11 mouse cellular contexts compared by ENCODE assay signal in the genomic region with DNA sequence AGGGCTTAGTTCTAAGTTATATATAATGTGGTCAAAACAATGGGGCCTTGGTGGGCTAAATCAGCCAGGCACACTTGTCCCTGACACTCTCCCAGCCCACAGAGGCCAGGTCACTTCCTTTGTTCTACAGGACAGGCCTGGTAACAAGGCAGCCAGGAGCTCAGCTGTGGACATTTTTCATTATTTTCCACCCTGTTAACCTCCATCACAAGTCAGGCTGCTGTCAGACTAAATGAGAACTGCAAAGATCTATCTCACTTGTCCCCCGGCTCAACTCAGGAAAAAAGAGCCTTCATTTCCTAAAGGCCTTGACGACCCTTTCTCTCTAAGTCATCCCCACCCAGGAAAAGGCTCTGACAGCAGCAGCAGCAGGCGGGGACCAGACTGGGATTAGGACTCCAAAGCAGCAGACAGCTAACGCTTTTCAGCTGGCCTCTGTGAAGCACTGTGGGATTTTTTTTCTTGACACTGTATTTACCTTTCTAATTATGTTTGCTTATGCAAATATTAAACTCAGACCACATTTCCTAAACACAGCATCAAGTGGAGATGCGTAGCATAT.
DNase-seq lines count a peak whose midpoint lies in the region; ATAC-seq and TF ChIP-seq lines count a peak whose summit lies in the region.
"Had no signal": no experiment of that assay in that cellular context is flagged by ENCODE, and none has a peak within 500 bp of the region (broad histone marks: within the 10 kb centered on the region; RNA-seq: fewer than 3 reads in every experiment).

No protein-coding gene starts in this region.

- 52% methylated on average over 5 of the region's 5 CpGs for WGBS in kidney, adult 2 months
- 40% methylated on average over 5 of the region's 5 CpGs for WGBS in forebrain, embryonic 15.5 days
- 43% methylated on average over 5 of the region's 5 CpGs for WGBS in midbrain, embryonic 10.5 days
- WGBS in stomach, embryonic 15.5 days = 27% methylated on average over 5 of the region's 5 CpGs

- H3K36me3 ChIP-seq in kidney, adult 2 months (ENCODE audit: control insufficient read depth, insufficient read depth, low read length) = no peaks in the 10 kb centered on the region
- H3K36me3 ChIP-seq in forebrain, embryonic 15.5 days = no peaks in the 10 kb centered on the region; the same call in 1 of the 2 replicates
- H3K36me3 ChIP-seq in midbrain, embryonic 10.5 days = peaks cover 73% of the 10 kb centered on the region
- H3K36me3 ChIP-seq in stomach, embryonic 15.5 days = no peaks in the 10 kb centered on the region
- H3K36me3 ChIP-seq: heart, embryonic 10.5 days had no signal

- no peak overlapping the region for H3K9ac ChIP-seq in forebrain, embryonic 15.5 days (replicated peaks)
- no peak overlapping the region for H3K9ac ChIP-seq in stomach, embryonic 15.5 days
- H3K9ac ChIP-seq: liver, embryonic 14.5 days had no signal

- no peak for ATAC-seq in forebrain, embryonic 15.5 days (replicated peaks)
- ATAC-seq in stomach, embryonic 15.5 days (ENCODE audit: insufficient read depth, low FRiP score, low read depth) = no peak; the same call in 1 of the 2 replicates

- H3K27ac ChIP-seq in kidney, adult 2 months (ENCODE audit: insufficient read depth, low read depth, low read length) = no peak overlapping the region
- H3K27ac ChIP-seq in forebrain, embryonic 15.5 days (replicated peaks) = peak overlapping the region; percentile 42; the same call in 1 of the 2 replicates
- H3K27ac ChIP-seq in midbrain, embryonic 10.5 days (replicated peaks) = peak overlapping the region; percentile 74
- peak overlapping the region; percentile 55 for H3K27ac ChIP-seq in stomach, embryonic 15.5 days
- H3K27ac ChIP-seq: heart, embryonic 10.5 days; liver, embryonic 14.5 days had no signal

- H3K9me3 ChIP-seq in forebrain, embryonic 15.5 days = no peaks in the 10 kb centered on the region
- H3K9me3 ChIP-seq in midbrain, embryonic 10.5 days (replicated peaks) = no peaks in the 10 kb centered on the region
- H3K9me3 ChIP-seq in stomach, embryonic 15.5 days = no peaks in the 10 kb centered on the region
- H3K9me3 ChIP-seq: heart, embryonic 10.5 days; megakaryocyte, embryonic 14.5 days had no signal

- peak; percentile 37 to 58 for DNase-seq in kidney, postnatal 4 days
- no peak for DNase-seq in kidney, adult 2 months
- DNase-seq in midbrain, embryonic 10.5 days (ENCODE audit: low spot score) = no peak
- no peak for DNase-seq in thymus, postnatal 4 days
- DNase-seq in Muller cell, postnatal 12 days (ENCODE audit: inconsistent ontology term) = no peak
- DNase-seq: cerebellum, postnatal 36 days had no signal

- no peaks in the 10 kb centered on the region for H3K4me1 ChIP-seq in kidney, adult 2 months (ENCODE audit: control insufficient read depth, insufficient read depth, low read length)
- peaks cover 24% of the 10 kb centered on the region for H3K4me1 ChIP-seq in forebrain, embryonic 15.5 days
- H3K4me1 ChIP-seq in midbrain, embryonic 10.5 days = peaks cover 79% of the 10 kb centered on the region
- H3K4me1 ChIP-seq in stomach, embryonic 15.5 days = peaks cover 13% of the 10 kb centered on the region; the same call in 1 of the 2 replicates
- H3K4me1 ChIP-seq: heart, embryonic 10.5 days had no signal

- no peaks in the 10 kb centered on the region for H3K27me3 ChIP-seq in kidney, adult 2 months (replicated peaks; ENCODE audit: control insufficient read depth, insufficient read depth, low read length)
- no peaks in the 10 kb centered on the region for H3K27me3 ChIP-seq in forebrain, embryonic 15.5 days
- no peaks in the 10 kb centered on the region for H3K27me3 ChIP-seq in midbrain, embryonic 10.5 days (ENCODE audit: low read depth, poor library complexity, severe bottlenecking)
- no peaks in the 10 kb centered on the region for H3K27me3 ChIP-seq in stomach, embryonic 15.5 days (replicated peaks)
- H3K27me3 ChIP-seq: megakaryocyte, embryonic 14.5 days had no signal

- H3K4me2 ChIP-seq in forebrain, embryonic 15.5 days (replicated peaks) = no peak overlapping the region
- no peak overlapping the region for H3K4me2 ChIP-seq in stomach, embryonic 15.5 days

- TF ChIP-seq CTCF in kidney, adult 2 months (conservative IDR thresholded peaks at IDR 0.05; ENCODE audit: insufficient read depth, insufficient read length, low read depth, low read length) = no peak

- H3K4me3 ChIP-seq in kidney, adult 2 months (ENCODE audit: insufficient read depth, low read depth, low read length) = no peak overlapping the region
- H3K4me3 ChIP-seq in forebrain, embryonic 15.5 days = no peak overlapping the region
- H3K4me3 ChIP-seq in midbrain, embryonic 10.5 days = no peak overlapping the region
- no peak overlapping the region for H3K4me3 ChIP-seq in stomach, embryonic 15.5 days (replicated peaks)
- H3K4me3 ChIP-seq: heart, embryonic 10.5 days; megakaryocyte, embryonic 14.5 days had no signal

- TF ChIP-seq POLR2A in kidney, adult 2 months (IDR thresholded peaks at IDR 0.05; ENCODE audit: low read depth, low read length) = no peak

Comparison
In these comparisons a context has a peak if more than half of its experiments do, and no peak if none do; other contexts are left out.
1. DNase-seq: peak in kidney, postnatal 4 days (2 of 2); none in kidney, adult 2 months (single experiment), midbrain, embryonic 10.5 days (single experiment), thymus, postnatal 4 days (single experiment) and Muller cell, postnatal 12 days (single experiment).